Mouse (Mus musculus) spleen, postnatal 36 days (tissue): ENCODE data around the gene Pmf1.
"Not testable (repeated sequence)": the region's sequence is repeated elsewhere in the genome, so short reads cannot be mapped to it uniquely, and the experiment has no call there.

ENCODE experiments used
- DNase-seq, 2 experiments: peaks; one replicate each; pipeline ENCODE4 v3.0.0; 2022; ENCODE audit warnings: low spot score in 2 of 2, mixed read lengths in 1 of 2

The Pmf1 gene

GRCm38 (mm10) chr3:88439582-88439981, 29.5 kb upstream of the Pmf1 start:
- DNase-seq, result no peak

- DNase-seq, result no peak
These were observed 27.3 kb upstream of the Pmf1 start for GRCm38 (mm10) chr3:88437454-88437853.

- DNase-seq, result no peak
These were observed 26.5 kb upstream of the Pmf1 start for GRCm38 (mm10) chr3:88436395-88437201.

GRCm38 (mm10) chr3:88435515-88435914, 25.4 kb upstream of the Pmf1 start:
- DNase-seq, result no peak

GRCm38 (mm10) chr3:88428639-88429038, 18.5 kb upstream of the Pmf1 start:
- not testable (repeated sequence) for DNase-seq

- no peak for DNase-seq
These were observed 17.3 kb upstream of the Pmf1 start for GRCm38 (mm10) chr3:88427342-88427905.

- no peak for DNase-seq
These were observed 15.7 kb upstream of the Pmf1 start for GRCm38 (mm10) chr3:88425708-88426420.

- DNase-seq, result no peak
These were observed 15.2 kb upstream of the Pmf1 start for GRCm38 (mm10) chr3:88425330-88425689.

- DNase-seq, result peak; percentile 93 to 96
These were observed 14.6 kb upstream of the Pmf1 start, which contains the start of gene Slc25a44 for GRCm38 (mm10) chr3:88424605-88425329. Gene Slc25a44 (minus strand): TSS chr3:88425139.

GRCm38 (mm10) chr3:88422020-88422720, 12.0 kb upstream of the Pmf1 start:
- peak; percentile 39 to 63 for DNase-seq

- no peak for DNase-seq
These were observed 10.6 kb upstream of the Pmf1 start for GRCm38 (mm10) chr3:88420771-88421170.

GRCm38 (mm10) chr3:88418016-88418415, 7.9 kb upstream of the Pmf1 start:
- DNase-seq, result no peak

GRCm38 (mm10) chr3:88415668-88416067, 5.5 kb upstream of the Pmf1 start:
- DNase-seq, result no peak

- DNase-seq, result no peak
These were observed 2.5 kb upstream of the Pmf1 start for GRCm38 (mm10) chr3:88412636-88413035.

- DNase-seq, result peak; percentile 48 to 70
These were observed 1.6 kb upstream of the Pmf1 start for GRCm38 (mm10) chr3:88411681-88412080.

- DNase-seq, result no peak
These were observed 507 bp upstream of the Pmf1 start for GRCm38 (mm10) chr3:88410645-88411031.

GRCm38 (mm10) chr3:88408953-88409352, 1.2 kb downstream of the Pmf1 start:
- no peak for DNase-seq

GRCm38 (mm10) chr3:88407529-88407928, 2.6 kb downstream of the Pmf1 start:
- no peak for DNase-seq

GRCm38 (mm10) chr3:88407090-88407489, 3.0 kb downstream of the Pmf1 start:
- peak; percentile 56 to 73 for DNase-seq

GRCm38 (mm10) chr3:88403522-88404230, 6.5 kb downstream of the Pmf1 start:
- no peak for DNase-seq

GRCm38 (mm10) chr3:88398666-88399065, 11.5 kb downstream of the Pmf1 start:
- DNase-seq, result no peak
